Mouse (Mus musculus) midbrain, postnatal 0 days (tissue): ENCODE results near the gene Olfr1396. TPM values are rescaled to one million over a fixed set of nuclear protein-coding genes. Genes with fewer than 3 reads are reported as not detected.
"Not testable (repeated sequence)": the region's sequence is repeated elsewhere in the genome, so short reads cannot be mapped to it uniquely, and the experiment has no call there.

Source experiments
- ATAC-seq: fragments of 200-750 bp; cut with Nextera tagmentation; 2 replicates; pipeline ENCODE4 v1.8.0; 2017; ENCODE audit warnings: moderate number of reproducible peaks, mild to moderate bottlenecking, moderate TSS enrichment, moderate library complexity; ENCODE audit not compliant: low FRiP score
- DNase-seq: peaks from one replicate; pipeline ENCODE4 v3.0.0-alpha.2; 2015; ENCODE audit warnings: low spot score
- H3K27ac ChIP-seq: fragments of 300-500 bp; sonication (generic); 2 replicates; pipeline ENCODE4 v1.5.1; 2014; ENCODE audit warnings: low read depth, mild to moderate bottlenecking, low read length, mixed read lengths
- H3K27me3 ChIP-seq: fragments of 300-500 bp; sonication (generic); 2 replicates; pipeline ENCODE4 v1.6.1; 2014; ENCODE audit warnings: low read length, control low read depth, mixed read lengths; ENCODE audit not compliant: insufficient read depth
- H3K36me3 ChIP-seq: fragments of 300-500 bp; sonication (generic); 2 replicates; pipeline ENCODE4 v1.6.1; 2014; ENCODE audit warnings: low read length, control low read depth, mixed read lengths; ENCODE audit not compliant: insufficient read depth
- H3K4me1 ChIP-seq: fragments of 300-500 bp; sonication (generic); 2 replicates; pipeline ENCODE4 v1.6.1; 2014; ENCODE audit warnings: mild to moderate bottlenecking, control low read depth, antibody characterized with exemption, low read length, mixed read lengths; ENCODE audit not compliant: insufficient read depth
- H3K4me2 ChIP-seq: fragments of 300-500 bp; sonication (generic); 2 replicates; pipeline ENCODE4 v1.6.1; 2014; ENCODE audit warnings: low read depth, mild to moderate bottlenecking, low read length, mixed read lengths; ENCODE audit not compliant: poor library complexity, severe bottlenecking
- H3K4me3 ChIP-seq: fragments of 300-500 bp; sonication (generic); 2 replicates; pipeline ENCODE4 v1.5.1; 2014; ENCODE audit warnings: low read depth, mild to moderate bottlenecking, low read length, moderate library complexity
- H3K9ac ChIP-seq: fragments of 300-500 bp; sonication (generic); replicated peaks from 2 replicates; pipeline ENCODE4 v1.6.1; 2014; ENCODE audit warnings: mild to moderate bottlenecking, low read length, moderate library complexity, mixed read lengths; ENCODE audit not compliant: poor library complexity, severe bottlenecking
- H3K9me3 ChIP-seq: fragments of 300-500 bp; sonication (generic); 2 replicates; pipeline ENCODE4 v1.6.1; 2016; ENCODE audit warnings: low read length, control low read depth
- CTCF ChIP-seq: IDR thresholded peaks from 2 replicates; pipeline ENCODE4 v1.5.1; 2016; ENCODE audit warnings: antibody characterized with exemption, mild to moderate bottlenecking
- WGBS: fragments of 180-500 bp; shearing (Covaris S2); extraction: QIAGEN DNeasy Blood & Tissue Kit; methylation state at CpG from one replicate; pipeline ENCODE4 v1.1.7; 2014; 5-methylcytosine and 5-hydroxymethylcytosine counted together
- polyA plus RNA-seq: library from polyadenylated mRNA; unstranded; fragments of >200 nt; fragmentation: Nextera tagmentation; extraction: Ambion mirVana; gene quantifications from 2 replicates; pipeline ENCODE4 v1.2.1, GENCODE M21; 2015
- total RNA-seq: library from RNA; depleted of rRNA; stranded (reverse); fragments of >200 nt; gene quantifications from 2 replicates; pipeline ENCODE4 v1.2.3, GENCODE M21; 2014; rRNA removed

The Olfr1396 gene
- total and polyA plus RNA-seq, 2 experiments from 2014 or later = not detected

DNA sequence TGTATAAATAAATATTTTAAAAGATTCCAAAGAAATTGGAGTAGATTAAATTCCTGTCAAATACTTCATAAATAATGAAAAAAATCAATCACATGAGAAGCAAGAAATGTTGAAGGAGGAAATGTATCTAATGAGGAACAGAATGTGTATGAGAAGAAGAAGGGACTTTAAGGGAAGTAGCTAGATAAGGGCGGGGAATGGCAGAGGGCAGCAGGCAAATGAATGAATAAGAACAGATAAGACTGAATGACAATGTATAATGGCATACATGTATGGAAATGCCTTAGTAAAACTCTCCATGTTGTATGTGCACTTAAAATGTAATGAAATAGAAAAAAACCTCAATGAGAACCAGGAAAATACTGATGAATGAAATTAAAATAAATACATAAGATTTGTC is 46.3 kb downstream of the Olfr1396 start:
- no peaks in the 10 kb centered on the region for H3K27me3 ChIP-seq
- H3K9me3 ChIP-seq = no peaks in the 10 kb centered on the region
- H3K36me3 ChIP-seq = no peaks in the 10 kb centered on the region
- no peak for TF ChIP-seq CTCF
- no peak overlapping the region for H3K4me2 ChIP-seq
- H3K27ac ChIP-seq = no peak overlapping the region
- no peaks in the 10 kb centered on the region for H3K4me1 ChIP-seq
- H3K4me3 ChIP-seq = no peak overlapping the region
- WGBS = 93% methylated on average over 1 of the region's 1 CpGs
- DNase-seq (no peak), ATAC-seq (no peak)
- H3K9ac ChIP-seq = no peak overlapping the region

DNA sequence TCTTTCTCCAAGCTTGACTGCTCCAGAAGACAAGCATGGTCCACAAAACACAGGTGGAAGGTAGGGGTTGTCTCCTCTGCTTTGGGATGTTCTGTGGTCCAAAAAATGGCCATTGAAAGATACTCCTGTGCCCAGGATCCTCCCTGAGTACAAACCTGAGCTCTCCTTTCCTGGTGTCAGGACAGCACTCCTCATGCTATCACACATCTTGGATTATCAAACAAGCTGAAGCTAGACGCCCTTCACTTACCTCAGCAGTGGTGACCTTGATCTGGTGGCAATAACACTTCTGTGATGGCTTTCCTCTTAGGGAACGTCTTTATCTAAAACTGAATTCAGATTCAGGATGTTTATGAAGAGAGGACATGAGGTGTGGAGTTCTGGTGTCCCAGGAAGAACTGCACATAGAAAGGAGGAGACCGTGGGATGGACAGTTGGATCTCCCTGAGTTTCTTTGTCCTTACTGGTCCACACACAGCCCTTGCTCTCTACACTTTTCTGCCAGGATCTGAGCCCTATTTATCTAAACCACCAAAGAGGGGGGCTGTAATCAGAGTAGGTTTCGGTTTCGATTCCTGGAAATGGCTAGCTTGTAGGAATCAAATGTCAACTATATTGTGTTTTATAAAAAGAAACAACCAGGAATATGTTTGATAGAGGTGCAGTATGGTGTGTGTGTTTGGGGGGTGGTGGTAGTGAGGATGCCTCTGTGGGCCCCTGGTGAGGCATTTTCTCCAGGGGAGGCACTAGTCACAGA is 50.8 kb downstream of the Olfr1396 start, which contains the start of gene Tgtp2:
Gene Tgtp2, minus strand, starts transcription at position 494 of the 757 bp plus-strand sequence.
- WGBS = 83% methylated on average over 5 of the region's 5 CpGs
- not testable (repeated sequence) for H3K9ac ChIP-seq

DNA sequence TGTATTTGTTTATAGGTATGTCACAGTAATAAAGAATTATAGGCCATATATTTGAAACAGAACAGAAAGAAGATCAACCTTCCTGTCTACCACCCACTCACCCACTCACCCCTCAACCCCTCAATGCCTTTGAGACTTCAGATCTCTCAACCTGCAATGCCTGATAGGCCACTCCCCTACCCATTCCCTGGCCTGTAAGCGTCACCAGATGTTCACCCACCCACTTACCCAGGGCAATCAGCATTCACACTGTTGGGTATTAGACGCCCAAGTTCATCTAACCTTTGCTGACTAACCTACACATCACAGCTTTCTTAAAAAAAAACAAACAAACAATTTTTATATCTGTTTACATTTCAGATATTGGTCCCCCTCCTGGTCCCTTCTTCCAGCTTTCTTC is 52.8 kb downstream of the Olfr1396 start:
- not testable (repeated sequence) for DNase-seq, H3K27ac ChIP-seq, H3K4me2 ChIP-seq, H3K27me3 ChIP-seq, H3K9me3 ChIP-seq, H3K9ac ChIP-seq, H3K4me3 ChIP-seq, H3K36me3 ChIP-seq, ATAC-seq, H3K4me1 ChIP-seq
- whole genome bisulfite sequencing = 93% methylated on average over 1 of the region's 2 CpGs

More for the DNA sequence above, 50.8 kb downstream of the Olfr1396 start, which contains the start of gene Tgtp2:
- not testable (repeated sequence) for H3K36me3 ChIP-seq, H3K4me3 ChIP-seq, H3K9me3 ChIP-seq, H3K4me2 ChIP-seq, H3K27ac ChIP-seq, H3K27me3 ChIP-seq, H3K4me1 ChIP-seq, ATAC-seq, DNase-seq

DNA sequence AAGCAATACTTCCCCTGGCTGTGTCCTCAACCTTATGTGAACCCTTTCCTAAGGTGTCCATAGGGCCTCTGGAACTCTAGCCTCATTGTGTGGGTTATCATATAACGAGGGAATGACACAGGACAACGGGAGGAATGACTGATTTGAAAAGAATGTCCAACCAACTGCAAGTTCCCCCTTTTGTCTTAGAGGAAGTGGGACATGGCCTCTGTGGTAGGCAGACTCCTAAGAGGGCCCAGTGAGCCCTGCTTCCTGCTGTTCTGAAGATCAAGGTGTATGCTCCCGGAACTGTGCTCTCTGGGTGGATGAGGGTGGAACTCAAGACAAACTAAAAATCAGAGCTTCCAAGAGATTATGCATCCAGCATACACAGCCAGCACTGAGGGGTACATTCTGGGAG is 54.6 kb downstream of the Olfr1396 start:
- 77% methylated on average over 2 of the region's 3 CpGs for WGBS
- H3K4me2 ChIP-seq, DNase-seq, H3K4me1 ChIP-seq, H3K27me3 ChIP-seq, H3K9me3 ChIP-seq, H3K4me3 ChIP-seq, H3K9ac ChIP-seq, H3K36me3 ChIP-seq, ATAC-seq, H3K27ac ChIP-seq: not testable (repeated sequence)

Other genes with a start within 250 kb of the Olfr1396 start
- 6.2 and 7.6 TPM in 2 replicates for gene Irgm1, start 243.2 kb downstream of the Olfr1396 start, total RNA-seq
- 4.9 and 5.8 TPM in 2 replicates for gene Irgm1, start 243.2 kb downstream of the Olfr1396 start, polyA plus RNA-seq
- 0.60 and 1.5 TPM in 2 replicates for gene Gm5431, start 212.7 kb downstream of the Olfr1396 start, total RNA-seq
- 0.12 and 0.27 TPM in 2 replicates for gene Gm5431, start 212.7 kb downstream of the Olfr1396 start, polyA plus RNA-seq
- gene Psme2b, start 168.7 kb downstream of the Olfr1396 start, total RNA-seq = 0.76 and 1.1 TPM in 2 replicates
- 1.8 and 2.1 TPM in 2 replicates for gene Psme2b, start 168.7 kb downstream of the Olfr1396 start, polyA plus RNA-seq
- 0.33 TPM in 1 of 2 replicates, not detected in the other for gene Olfr56, start 136.0 kb downstream of the Olfr1396 start, total RNA-seq
- gene Olfr56, start 136.0 kb downstream of the Olfr1396 start, polyA plus RNA-seq = not detected in 2 replicates
- 0.88 and 1.5 TPM in 2 replicates for gene 9930111J21Rik1, start 135.5 kb downstream of the Olfr1396 start, total RNA-seq
- gene 9930111J21Rik1, start 135.5 kb downstream of the Olfr1396 start, polyA plus RNA-seq = 0.13 and 0.25 TPM in 2 replicates
- 0.24 TPM in 1 of 2 replicates, not detected in the other for gene Gm12185, start 122.6 kb downstream of the Olfr1396 start, total RNA-seq
- gene Gm12185, start 122.6 kb downstream of the Olfr1396 start, polyA plus RNA-seq = not detected in 2 replicates
- not detected in 2 replicates for gene Tgtp1, start 120.7 kb downstream of the Olfr1396 start, total RNA-seq
- 0.15 TPM in 1 of 2 replicates, not detected in the other for gene Tgtp1, start 120.7 kb downstream of the Olfr1396 start, polyA plus RNA-seq
- gene 9930111J21Rik2, start 63.6 kb downstream of the Olfr1396 start, total RNA-seq = 0.55 and 1.7 TPM in 2 replicates
- 0.18 and 0.20 TPM in 2 replicates for gene 9930111J21Rik2, start 63.6 kb downstream of the Olfr1396 start, polyA plus RNA-seq
- not detected in 2 replicates for gene Tgtp2, start 50.7 kb downstream of the Olfr1396 start, total RNA-seq
- gene Tgtp2, start 50.7 kb downstream of the Olfr1396 start, polyA plus RNA-seq = 0.15 and 0.19 TPM in 2 replicates
- gene Ifi47, start 38.3 kb downstream of the Olfr1396 start, total RNA-seq = 1.1 and 3.3 TPM in 2 replicates
- gene Ifi47, start 38.3 kb downstream of the Olfr1396 start, polyA plus RNA-seq = 0.74 and 1.4 TPM in 2 replicates
- gene Olfr1395, start 27.4 kb upstream of the Olfr1396 start, total RNA-seq = not detected in 2 replicates
- gene Olfr1395, start 27.4 kb upstream of the Olfr1396 start, polyA plus RNA-seq = not detected in 2 replicates
- gene Olfr1394, start 39.5 kb upstream of the Olfr1396 start, total RNA-seq = not detected in 2 replicates
- gene Olfr1394, start 39.5 kb upstream of the Olfr1396 start, polyA plus RNA-seq = not detected in 2 replicates
- gene Btnl9, start 72.3 kb upstream of the Olfr1396 start, total RNA-seq = 0.19 TPM in 1 of 2 replicates, not detected in the other
- 0.26 and 0.80 TPM in 2 replicates for gene Btnl9, start 72.3 kb upstream of the Olfr1396 start, polyA plus RNA-seq
- 25.6 and 40.2 TPM in 2 replicates for gene Zfp62, start 88.4 kb upstream of the Olfr1396 start, total RNA-seq
- gene Zfp62, start 88.4 kb upstream of the Olfr1396 start, polyA plus RNA-seq = 26.0 and 26.6 TPM in 2 replicates
- gene Mgat1, start 129.3 kb upstream of the Olfr1396 start, total RNA-seq = 88.1 and 102 TPM in 2 replicates
- 33.9 and 35.4 TPM in 2 replicates for gene Mgat1, start 129.3 kb upstream of the Olfr1396 start, polyA plus RNA-seq
- gene Olfr1393, start 163.4 kb upstream of the Olfr1396 start, total RNA-seq = 0.19 and 1.4 TPM in 2 replicates
- gene Olfr1393, start 163.4 kb upstream of the Olfr1396 start, polyA plus RNA-seq = 0.21 TPM in 1 of 2 replicates, not detected in the other
- gene Olfr1392, start 170.4 kb upstream of the Olfr1396 start, total RNA-seq = 0.52 and 0.60 TPM in 2 replicates
- gene Olfr1392, start 170.4 kb upstream of the Olfr1396 start, polyA plus RNA-seq = 0.14 TPM in 1 of 2 replicates, not detected in the other
- 0.09 TPM in 1 of 2 replicates, not detected in the other for gene Olfr10, start 189.9 kb upstream of the Olfr1396 start, total RNA-seq
- gene Olfr10, start 189.9 kb upstream of the Olfr1396 start, polyA plus RNA-seq = not detected in 2 replicates
- not detected in 2 replicates for gene Olfr1391, start 207.9 kb upstream of the Olfr1396 start, total RNA-seq
- gene Olfr1391, start 207.9 kb upstream of the Olfr1396 start, polyA plus RNA-seq = not detected in 2 replicates
- not detected in 2 replicates for gene Olfr1390, start 220.3 kb upstream of the Olfr1396 start, total RNA-seq
- not detected in 2 replicates for gene Olfr1390, start 220.3 kb upstream of the Olfr1396 start, polyA plus RNA-seq